ENCODE assay signal across 8 mouse cellular contexts in the genomic region with DNA sequence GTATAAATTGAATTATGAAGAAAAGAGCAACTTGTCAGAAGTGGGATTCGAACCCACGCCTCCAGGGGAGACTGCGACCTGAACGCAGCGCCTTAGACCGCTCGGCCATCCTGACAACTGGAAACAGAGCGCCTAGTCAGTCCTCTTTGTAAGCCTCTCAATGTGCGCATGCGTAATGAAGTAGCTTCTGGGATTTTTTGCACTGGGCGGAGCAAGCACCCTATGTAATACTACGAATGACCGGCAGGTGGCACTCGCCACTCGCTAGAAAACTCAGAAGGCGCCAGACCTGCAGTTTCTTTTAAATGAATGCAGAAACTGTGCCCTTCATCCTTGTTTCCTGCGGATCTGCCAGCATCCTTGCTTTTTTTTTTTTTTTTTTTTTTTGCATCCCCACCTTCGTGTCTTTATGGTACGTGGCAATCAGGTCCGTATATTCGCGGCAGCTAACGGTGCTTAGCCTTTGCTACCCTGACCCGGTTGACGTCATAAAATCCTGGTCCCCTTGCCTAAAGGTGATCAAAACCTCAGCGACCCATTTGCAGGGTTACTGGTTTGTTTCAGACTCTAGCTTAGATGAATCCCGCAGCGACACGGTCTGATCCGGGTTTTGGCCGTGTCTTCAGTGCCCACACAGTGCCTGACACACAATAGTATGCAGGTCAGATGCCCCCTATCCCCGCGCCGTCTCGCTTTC. TPM values are rescaled to one million over a fixed set of nuclear protein-coding genes. Genes with fewer than 3 reads are reported as not detected.
DNase-seq lines count a peak whose midpoint lies in the region; ATAC-seq and TF ChIP-seq lines count a peak whose summit lies in the region.

No protein-coding gene starts in this region.

- H3K36me3 ChIP-seq in embryonic facial prominence, embryonic 15.5 days, result no peaks in the 10 kb centered on the region
- no peaks in the 10 kb centered on the region for H3K36me3 ChIP-seq in kidney, embryonic 14.5 days (ENCODE audit: control insufficient read depth, insufficient read depth, low read length)
- H3K36me3 ChIP-seq in limb, embryonic 15.5 days, result no peaks in the 10 kb centered on the region

- TF ChIP-seq CTCF in bone marrow, adult 2 months (IDR thresholded peaks at IDR 0.05; ENCODE audit: control insufficient read depth, insufficient read depth, low read length), result peak; percentile 90

- H3K4me1 ChIP-seq in bone marrow, adult 2 months (ENCODE audit: control insufficient read depth, insufficient read depth, low read length), result no peaks in the 10 kb centered on the region; the same call in 1 of the 2 replicates
- no peaks in the 10 kb centered on the region for H3K4me1 ChIP-seq in embryonic facial prominence, embryonic 15.5 days
- H3K4me1 ChIP-seq in kidney, embryonic 14.5 days (ENCODE audit: control insufficient read depth, insufficient read depth, low read length), result no peaks in the 10 kb centered on the region
- peaks cover 3% of the 10 kb centered on the region; the same call in 1 of the 2 replicates for H3K4me1 ChIP-seq in limb, embryonic 15.5 days

- H3K27ac ChIP-seq in bone marrow, adult 2 months (ENCODE audit: control insufficient read depth, insufficient read depth, low read depth, low read length, poor library complexity), result no peak overlapping the region
- H3K27ac ChIP-seq in embryonic facial prominence, embryonic 15.5 days (replicated peaks), result no peak overlapping the region
- no peak overlapping the region for H3K27ac ChIP-seq in kidney, embryonic 14.5 days (ENCODE audit: low read depth, low read length)
- no peak overlapping the region for H3K27ac ChIP-seq in limb, embryonic 15.5 days

- WGBS in bone marrow, adult 2 months, result under 1% methylated on average over 35 of the region's 35 CpGs
- WGBS in embryonic facial prominence, embryonic 15.5 days, result under 1% methylated on average over 35 of the region's 35 CpGs
- WGBS in kidney, embryonic 14.5 days, result under 1% methylated on average over 35 of the region's 35 CpGs
- WGBS in limb, embryonic 15.5 days, result under 1% methylated on average over 35 of the region's 35 CpGs

- H3K4me3 ChIP-seq in bone marrow, adult 2 months (replicated peaks; ENCODE audit: control insufficient read depth, low read depth, low read length), result peak overlapping the region; percentile 62
- H3K4me3 ChIP-seq in embryonic facial prominence, embryonic 15.5 days (replicated peaks), result peak overlapping the region; percentile 56
- peak overlapping the region; percentile 43 for H3K4me3 ChIP-seq in kidney, embryonic 14.5 days (ENCODE audit: low read length)
- H3K4me3 ChIP-seq in limb, embryonic 15.5 days, result peak overlapping the region; percentile 51

- peak; percentile 99 for DNase-seq in 416B (ENCODE audit: low read depth)
- peak; percentile 89 to 98 for DNase-seq in heart, adult 9 months (ENCODE audit: low spot score in 2 of 2)
- DNase-seq in monocyte, adult 2 months (ENCODE audit: low read depth in 1 of 2, low spot score in 2 of 2), result peak; percentile 95 to 98
- peak; percentile 92 to 94 for DNase-seq in spleen, postnatal 36 days (ENCODE audit: low spot score in 2 of 2)

- H3K27me3 ChIP-seq in embryonic facial prominence, embryonic 15.5 days, result no peaks in the 10 kb centered on the region
- H3K27me3 ChIP-seq in kidney, embryonic 14.5 days (ENCODE audit: control insufficient read depth, insufficient read depth, low read length), result no peaks in the 10 kb centered on the region
- 0 out of 2 replicates have a peak, but pooled peaks cover 4% of the 10 kb centered on the region for H3K27me3 ChIP-seq in limb, embryonic 15.5 days

- no peak for TF ChIP-seq POLR2A in bone marrow, adult 2 months (IDR thresholded peaks at IDR 0.05; ENCODE audit: borderline replicate concordance, control insufficient read depth, low read depth, low read length)

- no peaks in the 10 kb centered on the region for H3K9me3 ChIP-seq in embryonic facial prominence, embryonic 15.5 days (replicated peaks)
- H3K9me3 ChIP-seq in kidney, embryonic 14.5 days (ENCODE audit: control insufficient read depth, low read length), result no peaks in the 10 kb centered on the region
- no peaks in the 10 kb centered on the region for H3K9me3 ChIP-seq in limb, embryonic 15.5 days

- ATAC-seq in embryonic facial prominence, embryonic 15.5 days (ENCODE audit: insufficient number of reproducible peaks, low FRiP score, low TSS enrichment, low read depth), result peak; percentile 88
- peak; percentile 93 for ATAC-seq in kidney, embryonic 14.5 days (ENCODE audit: low FRiP score, low TSS enrichment)
- peak; percentile 85 for ATAC-seq in limb, embryonic 15.5 days (ENCODE audit: insufficient number of reproducible peaks, low FRiP score, low TSS enrichment, low read depth)

- peak overlapping the region; percentile 71 for H3K4me2 ChIP-seq in embryonic facial prominence, embryonic 15.5 days (replicated peaks)
- peak overlapping the region; percentile 76 for H3K4me2 ChIP-seq in kidney, embryonic 14.5 days (replicated peaks; ENCODE audit: low read depth, low read length)
- H3K4me2 ChIP-seq in limb, embryonic 15.5 days, result peak overlapping the region; percentile 74

- peak overlapping the region; percentile 28 for H3K9ac ChIP-seq in embryonic facial prominence, embryonic 15.5 days
- peak overlapping the region; percentile 50 for H3K9ac ChIP-seq in kidney, embryonic 14.5 days (ENCODE audit: low read depth, low read length)
- peak overlapping the region; percentile 44; the same call in 1 of the 2 replicates for H3K9ac ChIP-seq in limb, embryonic 15.5 days

RNA-seq across cellular contexts. Expression of gene Pllp, which starts 8.0 kb away (rescaled TPM):
- not detected in 2 replicates for polyA plus RNA-seq in bone marrow, adult 2 months (2011; ENCODE audit: insufficient read depth, insufficient read length, low replicate concordance, missing spikeins)
- polyA plus RNA-seq in embryonic facial prominence, embryonic 15.5 days (2015; fragmentation: Nextera tagmentation; extraction: Ambion mirVana), result 10.9 and 14.2 TPM in 2 replicates
- 13.5 and 19.3 TPM in 2 replicates for polyA plus RNA-seq in kidney, embryonic 14.5 days (2014; fragmentation: Nextera tagmentation; extraction: Ambion mirVana)
- polyA plus RNA-seq in limb, embryonic 15.5 days (2015; fragmentation: Nextera tagmentation; extraction: Ambion mirVana), result 17.3 and 18.9 TPM in 2 replicates

RNA-seq across cellular contexts. Expression of gene Arl2bp, which starts 37.7 kb away (rescaled TPM):
- 32.9 and 36.3 TPM in 2 replicates for polyA plus RNA-seq in bone marrow, adult 2 months (2011; ENCODE audit: insufficient read depth, insufficient read length, low replicate concordance, missing spikeins)
- 118 and 120 TPM in 2 replicates for polyA plus RNA-seq in embryonic facial prominence, embryonic 15.5 days (2015; fragmentation: Nextera tagmentation; extraction: Ambion mirVana)
- polyA plus RNA-seq in kidney, embryonic 14.5 days (2014; fragmentation: Nextera tagmentation; extraction: Ambion mirVana), result 58.7 and 59.7 TPM in 2 replicates
- polyA plus RNA-seq in limb, embryonic 15.5 days (2015; fragmentation: Nextera tagmentation; extraction: Ambion mirVana), result 99.7 and 106 TPM in 2 replicates

RNA-seq across cellular contexts. Expression of gene Ccl22, which starts 41.3 kb away (rescaled TPM):
- polyA plus RNA-seq in bone marrow, adult 2 months (2011; ENCODE audit: insufficient read depth, insufficient read length, low replicate concordance, missing spikeins), result 0.57 TPM in 1 of 2 replicates, not detected in the other
- polyA plus RNA-seq in embryonic facial prominence, embryonic 15.5 days (2015; fragmentation: Nextera tagmentation; extraction: Ambion mirVana), result not detected in 2 replicates
- not detected in 2 replicates for polyA plus RNA-seq in kidney, embryonic 14.5 days (2014; fragmentation: Nextera tagmentation; extraction: Ambion mirVana)
- polyA plus RNA-seq in limb, embryonic 15.5 days (2015; fragmentation: Nextera tagmentation; extraction: Ambion mirVana), result not detected in 2 replicates
